Mouse (Mus musculus): Measurements from ENCODE around the gene Usp47. TPM values are rescaled to one million over a fixed set of nuclear protein-coding genes. Genes with fewer than 3 reads are reported as not detected.

The Usp47 gene
- polyA plus RNA-seq, 1 experiment from 2014 or later = 77.1 TPM

- Histone ChIP-seq H3K36me3 (ENCODE audit: poor library complexity, severe bottlenecking) (no peaks in the 10 kb centered on the region), H3K27ac (no peak overlapping the region), H3K9ac (no peak overlapping the region), H3K4me1 (peaks cover 11% of the 10 kb centered on the region), H3K9me3 (replicated peaks) (no peaks in the 10 kb centered on the region), H3K4me3 (no peak overlapping the region), H3K4me2 (no peak overlapping the region), H3K27me3 (no peaks in the 10 kb centered on the region)
- no peak for ATAC-seq
- WGBS = 83% methylated on average over 4 of the region's 4 CpGs
Measured at GRCm38 (mm10) chr7:112127954-112128353, 104.7 kb downstream of the Usp47 start.

- H3K9ac ChIP-seq = no peak overlapping the region
- H3K4me1 ChIP-seq = peaks cover 11% of the 10 kb centered on the region
- H3K4me2 ChIP-seq = no peak overlapping the region
- no peak overlapping the region for H3K4me3 ChIP-seq
- WGBS = 72% methylated on average over 4 of the region's 4 CpGs
- no peaks in the 10 kb centered on the region for H3K27me3 ChIP-seq
- no peak overlapping the region for H3K27ac ChIP-seq
- no peaks in the 10 kb centered on the region for H3K9me3 ChIP-seq (replicated peaks)
- H3K36me3 ChIP-seq (ENCODE audit: poor library complexity, severe bottlenecking) = no peaks in the 10 kb centered on the region
- ATAC-seq = no peak
Measured at GRCm38 (mm10) chr7:112128810-112129209, 105.5 kb downstream of the Usp47 start.

- H3K4me2 ChIP-seq = no peak overlapping the region
- 86% methylated on average over 6 of the region's 6 CpGs for WGBS
- no peaks in the 10 kb centered on the region for H3K9me3 ChIP-seq (replicated peaks)
- no peak overlapping the region for H3K9ac ChIP-seq
- peaks cover 11% of the 10 kb centered on the region for H3K4me1 ChIP-seq
- H3K4me3 ChIP-seq = no peak overlapping the region
- H3K27me3 ChIP-seq = no peaks in the 10 kb centered on the region
- H3K36me3 ChIP-seq (ENCODE audit: poor library complexity, severe bottlenecking) = no peaks in the 10 kb centered on the region
- H3K27ac ChIP-seq = no peak overlapping the region
- no peak for ATAC-seq
Measured at GRCm38 (mm10) chr7:112129851-112130250, 106.5 kb downstream of the Usp47 start.

GRCm38 (mm10) chr7:112130660-112131059 is 107.4 kb downstream of the Usp47 start:
- Histone ChIP-seq H3K27ac (no peak overlapping the region), H3K9ac (no peak overlapping the region), H3K36me3 (ENCODE audit: poor library complexity, severe bottlenecking) (no peaks in the 10 kb centered on the region), H3K27me3 (no peaks in the 10 kb centered on the region), H3K4me2 (no peak overlapping the region), H3K4me1 (peaks cover 11% of the 10 kb centered on the region), H3K4me3 (no peak overlapping the region), H3K9me3 (replicated peaks) (no peaks in the 10 kb centered on the region)
- 99% methylated on average over 3 of the region's 3 CpGs for WGBS
- ATAC-seq = no peak

GRCm38 (mm10) chr7:112132005-112132404 is 108.7 kb downstream of the Usp47 start:
- Histone ChIP-seq H3K9ac (no peak overlapping the region), H3K27ac (peak overlapping the region; percentile 17), H3K27me3 (no peaks in the 10 kb centered on the region), H3K36me3 (ENCODE audit: poor library complexity, severe bottlenecking) (no peaks in the 10 kb centered on the region), H3K4me2 (no peak overlapping the region), H3K4me3 (no peak overlapping the region), H3K9me3 (replicated peaks) (no peaks in the 10 kb centered on the region), H3K4me1 (peaks cover 11% of the 10 kb centered on the region)
- 12% methylated on average over 6 of the region's 6 CpGs for WGBS
- peak; percentile 73 for ATAC-seq

GRCm38 (mm10) chr7:112133277-112133676 is 110.0 kb downstream of the Usp47 start:
- Histone ChIP-seq H3K4me1 (peaks cover 11% of the 10 kb centered on the region), H3K27ac (0 out of 2 replicates have a peak overlapping the region, but pooled peaks have one; percentile 17), H3K27me3 (no peaks in the 10 kb centered on the region), H3K9ac (no peak overlapping the region), H3K4me2 (no peak overlapping the region), H3K9me3 (replicated peaks) (no peaks in the 10 kb centered on the region), H3K36me3 (ENCODE audit: poor library complexity, severe bottlenecking) (no peaks in the 10 kb centered on the region), H3K4me3 (no peak overlapping the region)
- 91% methylated on average over 5 of the region's 5 CpGs for WGBS
- no peak for ATAC-seq

- H3K4me1 ChIP-seq = peaks cover 11% of the 10 kb centered on the region
- 96% methylated on average over 4 of the region's 4 CpGs for WGBS
- H3K27me3 ChIP-seq = no peaks in the 10 kb centered on the region
- H3K36me3 ChIP-seq (ENCODE audit: poor library complexity, severe bottlenecking) = no peaks in the 10 kb centered on the region
- H3K4me3 ChIP-seq = no peak overlapping the region
- no peak overlapping the region for H3K27ac ChIP-seq
- H3K9ac ChIP-seq = no peak overlapping the region
- no peaks in the 10 kb centered on the region for H3K9me3 ChIP-seq (replicated peaks)
- no peak for ATAC-seq
- no peak overlapping the region for H3K4me2 ChIP-seq
Measured at GRCm38 (mm10) chr7:112135161-112135560, 111.9 kb downstream of the Usp47 start.

- ATAC-seq = no peak
- Histone ChIP-seq H3K4me2 (no peak overlapping the region), H3K4me1 (peaks cover 11% of the 10 kb centered on the region), H3K9ac (no peak overlapping the region), H3K9me3 (replicated peaks) (no peaks in the 10 kb centered on the region), H3K27me3 (no peaks in the 10 kb centered on the region), H3K4me3 (no peak overlapping the region), H3K27ac (no peak overlapping the region), H3K36me3 (ENCODE audit: poor library complexity, severe bottlenecking) (no peaks in the 10 kb centered on the region)
- WGBS = 81% methylated on average over 5 of the region's 5 CpGs
Measured at GRCm38 (mm10) chr7:112136537-112136936, 113.2 kb downstream of the Usp47 start.

GRCm38 (mm10) chr7:112138168-112138508 is 114.8 kb downstream of the Usp47 start:
- ATAC-seq = no peak
- Histone ChIP-seq H3K36me3 (ENCODE audit: poor library complexity, severe bottlenecking) (no peaks in the 10 kb centered on the region), H3K9me3 (replicated peaks) (no peaks in the 10 kb centered on the region), H3K9ac (no peak overlapping the region), H3K4me2 (no peak overlapping the region), H3K27me3 (no peaks in the 10 kb centered on the region), H3K4me3 (no peak overlapping the region), H3K27ac (no peak overlapping the region), H3K4me1 (peaks cover 11% of the 10 kb centered on the region)
- WGBS = 86% methylated on average over 7 of the region's 7 CpGs

- WGBS = 81% methylated on average over 11 of the region's 11 CpGs
- Histone ChIP-seq H3K9ac (no peak overlapping the region), H3K27ac (no peak overlapping the region), H3K36me3 (ENCODE audit: poor library complexity, severe bottlenecking) (no peaks in the 10 kb centered on the region), H3K27me3 (no peaks in the 10 kb centered on the region), H3K9me3 (replicated peaks) (no peaks in the 10 kb centered on the region), H3K4me2 (no peak overlapping the region), H3K4me1 (peaks cover 17% of the 10 kb centered on the region), H3K4me3 (no peak overlapping the region)
- ATAC-seq = no peak
Measured at GRCm38 (mm10) chr7:112138509-112139405, 115.5 kb downstream of the Usp47 start.

GRCm38 (mm10) chr7:112140725-112141124 is 117.4 kb downstream of the Usp47 start:
- Histone ChIP-seq H3K9ac (no peak overlapping the region), H3K4me2 (no peak overlapping the region), H3K27ac (no peak overlapping the region), H3K4me1 (peaks cover 28% of the 10 kb centered on the region), H3K36me3 (ENCODE audit: poor library complexity, severe bottlenecking) (no peaks in the 10 kb centered on the region), H3K27me3 (no peaks in the 10 kb centered on the region), H3K4me3 (no peak overlapping the region), H3K9me3 (replicated peaks) (no peaks in the 10 kb centered on the region)
- 91% methylated on average over 2 of the region's 2 CpGs for WGBS
- ATAC-seq = no peak

GRCm38 (mm10) chr7:112142616-112143015 is 119.3 kb downstream of the Usp47 start:
- Histone ChIP-seq H3K4me1 (peaks cover 28% of the 10 kb centered on the region), H3K36me3 (ENCODE audit: poor library complexity, severe bottlenecking) (no peaks in the 10 kb centered on the region), H3K27me3 (no peaks in the 10 kb centered on the region), H3K9ac (no peak overlapping the region), H3K27ac (peak overlapping the region; percentile 75; the same call in 1 of the 2 replicates), H3K4me2 (no peak overlapping the region), H3K9me3 (replicated peaks) (no peaks in the 10 kb centered on the region), H3K4me3 (no peak overlapping the region)
- 79% methylated on average over 3 of the region's 3 CpGs for WGBS
- no peak for ATAC-seq

GRCm38 (mm10) chr7:112143090-112143500 is 119.8 kb downstream of the Usp47 start:
- ATAC-seq = peak; percentile 61
- H3K27me3 ChIP-seq = no peaks in the 10 kb centered on the region
- H3K9me3 ChIP-seq (replicated peaks) = no peaks in the 10 kb centered on the region
- no peaks in the 10 kb centered on the region for H3K36me3 ChIP-seq (ENCODE audit: poor library complexity, severe bottlenecking)
- 20% methylated on average over 7 of the region's 7 CpGs for WGBS
- H3K4me1 ChIP-seq = peaks cover 28% of the 10 kb centered on the region
- no peak overlapping the region for H3K4me3 ChIP-seq
- H3K4me2 ChIP-seq = no peak overlapping the region
- peak overlapping the region; percentile 75 for H3K27ac ChIP-seq
- H3K9ac ChIP-seq = no peak overlapping the region
